Mouse (Mus musculus): ENCODE data around the gene Pex12. TPM values are rescaled to one million over a fixed set of nuclear protein-coding genes. Genes with fewer than 3 reads are reported as not detected.
"Not testable (repeated sequence)": the region's sequence is repeated elsewhere in the genome, so short reads cannot be mapped to it uniquely, and the experiment has no call there.

Gene Pex12
- polyA plus RNA-seq, 2 experiments, result 3.1 to 4.2 TPM

GRCm38 (mm10) chr11:83271151-83271950 is 31.0 kb downstream of the Pex12 start:
- Histone ChIP-seq H3K4me2 (ENCODE audit: low read depth) (peak overlapping the region; percentile 73), H3K27me3 (ENCODE audit: control insufficient read depth, insufficient read depth, low read length) (peaks cover 5% of the 10 kb centered on the region), H3K27ac (peak overlapping the region; percentile 84), H3K36me3 (replicated peaks; ENCODE audit: control insufficient read depth, insufficient read depth, low read depth) (peaks cover 11% of the 10 kb centered on the region), H3K4me1 (replicated peaks; ENCODE audit: control insufficient read depth in 2 of 2, insufficient read depth in 2 of 2, low read length in 1 of 2) (peaks cover 2 to 14% of the 10 kb centered on the region in 2 experiments; a peak in 3 of 4 replicates), H3K9ac (replicated peaks) (peak overlapping the region; percentile 72), H3K9me3 (ENCODE audit: control insufficient read depth, low read length) (no peaks in the 10 kb centered on the region), H3K4me3 (ENCODE audit: insufficient read depth in 1 of 2, low read depth in 2 of 2, low read length in 2 of 2) (peak overlapping the region; percentile 62 to 99)
- TF ChIP-seq EP300 (IDR thresholded peaks at IDR 0.05; ENCODE audit: low read depth), result peak; percentile 60
- TF ChIP-seq CTCF (IDR thresholded peaks at IDR 0.05; ENCODE audit: low read depth), result 0 out of 2 replicates have a peak, but pooled peaks have one; percentile 11
- peak; percentile 73 to 81 (median 78) for DNase-seq (ENCODE audit: low read depth in 3 of 3, low spot score in 3 of 3)
- ATAC-seq (ENCODE audit: insufficient read depth), result peak; percentile 88
- under 1% methylated on average over 26 of the region's 26 CpGs for WGBS (ENCODE audit: insufficient replicate concordance)

- H3K4me2 ChIP-seq (ENCODE audit: low read depth), result peak overlapping the region; percentile 73
- DNase-seq (ENCODE audit: low read depth in 3 of 3, low spot score in 3 of 3) (no peak), ATAC-seq (ENCODE audit: insufficient read depth) (peak; percentile 17)
- peak overlapping the region; percentile 72 for H3K9ac ChIP-seq (replicated peaks)
- 2% methylated on average over 6 of the region's 6 CpGs for WGBS (ENCODE audit: insufficient replicate concordance)
- TF ChIP-seq CTCF (IDR thresholded peaks at IDR 0.05; ENCODE audit: low read depth) (no peak), EP300 (IDR thresholded peaks at IDR 0.05; ENCODE audit: low read depth) (no peak)
- H3K27me3 ChIP-seq (ENCODE audit: control insufficient read depth, insufficient read depth, low read length), result peaks cover 2% of the 10 kb centered on the region
- H3K4me3 ChIP-seq (ENCODE audit: insufficient read depth in 1 of 2, low read depth in 2 of 2, low read length in 2 of 2), result peak overlapping the region; percentile 62 to 99
- peaks cover 2 to 14% of the 10 kb centered on the region in 2 experiments; a peak in 3 of 4 replicates for H3K4me1 ChIP-seq (replicated peaks; ENCODE audit: control insufficient read depth in 2 of 2, insufficient read depth in 2 of 2, low read length in 1 of 2)
- no peaks in the 10 kb centered on the region for H3K9me3 ChIP-seq (ENCODE audit: control insufficient read depth, low read length)
- peak overlapping the region; percentile 71 for H3K27ac ChIP-seq
- peaks cover 5% of the 10 kb centered on the region; the same call in 1 of the 2 replicates for H3K36me3 ChIP-seq (replicated peaks; ENCODE audit: control insufficient read depth, insufficient read depth, low read depth)
Observed at GRCm38 (mm10) chr11:83270842-83271150, 31.6 kb downstream of the Pex12 start.

DNA sequence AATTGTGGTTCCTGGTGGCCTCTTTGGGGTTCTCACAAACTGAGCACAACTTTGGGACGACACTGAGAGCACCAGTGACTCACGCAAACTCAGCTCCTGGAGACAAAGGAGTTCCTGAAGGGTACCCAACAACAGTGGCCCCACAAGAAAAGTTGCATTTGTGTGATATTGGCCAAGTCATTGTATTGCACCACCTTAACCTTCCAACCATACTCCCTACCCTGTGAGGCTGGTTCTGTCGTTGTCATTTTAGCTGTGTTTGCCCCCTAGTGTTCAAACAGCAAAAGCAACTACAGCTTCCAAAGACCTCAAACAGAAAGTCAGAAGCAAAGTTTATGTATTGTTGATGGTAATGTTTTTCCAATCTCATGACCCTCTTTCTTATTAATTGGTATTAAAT is 39.2 kb downstream of the Pex12 start:
- TF ChIP-seq CTCF (IDR thresholded peaks at IDR 0.05; ENCODE audit: low read depth), result peak; percentile 86
- TF ChIP-seq EP300 (IDR thresholded peaks at IDR 0.05; ENCODE audit: low read depth), result peak; percentile 26; the same call in 1 of the 2 replicates
- H3K4me3 ChIP-seq (ENCODE audit: insufficient read depth in 1 of 2, low read depth in 2 of 2, low read length in 2 of 2), result no peak overlapping the region
- H3K9ac ChIP-seq (replicated peaks), result peak overlapping the region; percentile 43; the same call in 1 of the 2 replicates
- H3K9me3 ChIP-seq (ENCODE audit: control insufficient read depth, low read length), result no peaks in the 10 kb centered on the region
- peaks cover 12 to 17% of the 10 kb centered on the region in 2 experiments for H3K4me1 ChIP-seq (replicated peaks; ENCODE audit: control insufficient read depth in 2 of 2, insufficient read depth in 2 of 2, low read length in 1 of 2)
- DNase-seq (ENCODE audit: low read depth in 3 of 3, low spot score in 3 of 3) (peak; percentile 50 to 65 (median 59)), ATAC-seq (ENCODE audit: insufficient read depth) (peak; percentile 83)
- peaks cover 5% of the 10 kb centered on the region for H3K36me3 ChIP-seq (replicated peaks; ENCODE audit: control insufficient read depth, insufficient read depth, low read depth)
- no peaks in the 10 kb centered on the region for H3K27me3 ChIP-seq (ENCODE audit: control insufficient read depth, insufficient read depth, low read length)
- H3K4me2 ChIP-seq (ENCODE audit: low read depth), result peak overlapping the region; percentile 68
- WGBS (ENCODE audit: insufficient replicate concordance), result 29% methylated on average over 3 of the region's 3 CpGs
- H3K27ac ChIP-seq, result peak overlapping the region; percentile 92

- Histone ChIP-seq H3K4me3 (ENCODE audit: insufficient read depth in 1 of 2, low read depth in 2 of 2, low read length in 2 of 2) (no peak overlapping the region), H3K9me3 (ENCODE audit: control insufficient read depth, low read length) (no peaks in the 10 kb centered on the region), H3K27ac (peak overlapping the region; percentile 92), H3K27me3 (ENCODE audit: control insufficient read depth, insufficient read depth, low read length) (no peaks in the 10 kb centered on the region), H3K4me2 (ENCODE audit: low read depth) (peak overlapping the region; percentile 68), H3K9ac (replicated peaks) (peak overlapping the region; percentile 43; the same call in 1 of the 2 replicates), H3K36me3 (replicated peaks; ENCODE audit: control insufficient read depth, insufficient read depth, low read depth) (peaks cover 5% of the 10 kb centered on the region), H3K4me1 (replicated peaks; ENCODE audit: control insufficient read depth in 2 of 2, insufficient read depth in 2 of 2, low read length in 1 of 2) (peaks cover 12 to 17% of the 10 kb centered on the region in 2 experiments)
- TF ChIP-seq EP300 (IDR thresholded peaks at IDR 0.05; ENCODE audit: low read depth), result peak; percentile 89
- no peak for TF ChIP-seq CTCF (IDR thresholded peaks at IDR 0.05; ENCODE audit: low read depth)
- ATAC-seq (ENCODE audit: insufficient read depth), result peak; percentile 91
- WGBS (ENCODE audit: insufficient replicate concordance), result 70% methylated on average over 1 of the region's 1 CpGs
- peak; percentile 69 to 77 (median 76) for DNase-seq (ENCODE audit: low read depth in 3 of 3, low spot score in 3 of 3)
Observed at GRCm38 (mm10) chr11:83262673-83263072, 39.7 kb downstream of the Pex12 start.

GRCm38 (mm10) chr11:83257211-83257610 is 45.2 kb downstream of the Pex12 start:
- not testable (repeated sequence) for H3K4me1 ChIP-seq (replicated peaks; ENCODE audit: control insufficient read depth in 2 of 2, insufficient read depth in 2 of 2, low read length in 1 of 2); DNase-seq (ENCODE audit: low read depth in 3 of 3, low spot score in 3 of 3); ATAC-seq (ENCODE audit: insufficient read depth); H3K9me3 ChIP-seq (ENCODE audit: control insufficient read depth, low read length); H3K9ac ChIP-seq (replicated peaks); H3K27ac ChIP-seq; H3K4me2 ChIP-seq (ENCODE audit: low read depth); H3K27me3 ChIP-seq (ENCODE audit: control insufficient read depth, insufficient read depth, low read length); H3K4me3 ChIP-seq (ENCODE audit: insufficient read depth in 1 of 2, low read depth in 2 of 2, low read length in 2 of 2); H3K36me3 ChIP-seq (replicated peaks; ENCODE audit: control insufficient read depth, insufficient read depth, low read depth)
- 56% methylated on average over 5 of the region's 5 CpGs for WGBS (ENCODE audit: insufficient replicate concordance)

Other genes starting within 250 kb of the Pex12 start
- 2.4 and 3.6 TPM in 2 replicates for gene Slfn2, start 237.5 kb downstream of the Pex12 start, polyA plus RNA-seq (2012; rRNA removed)
- 7.4 and 8.8 TPM in 2 replicates for gene Slfn2, start 237.5 kb downstream of the Pex12 start, polyA plus RNA-seq (2014; fragmentation: Nextera tagmentation; extraction: Ambion mirVana)
- 0.12 and 0.21 TPM in 2 replicates for gene Slfn1, start 185.7 kb downstream of the Pex12 start, polyA plus RNA-seq (2012; rRNA removed)
- gene Slfn1, start 185.7 kb downstream of the Pex12 start, polyA plus RNA-seq (2014; fragmentation: Nextera tagmentation; extraction: Ambion mirVana), result 0.08 and 0.28 TPM in 2 replicates
- 0.21 and 0.37 TPM in 2 replicates for gene Slfn4, start 127.4 kb downstream of the Pex12 start, polyA plus RNA-seq (2012; rRNA removed)
- 0.10 and 0.25 TPM in 2 replicates for gene Slfn4, start 127.4 kb downstream of the Pex12 start, polyA plus RNA-seq (2014; fragmentation: Nextera tagmentation; extraction: Ambion mirVana)
- 1.3 and 2.6 TPM in 2 replicates for gene Slfn3, start 111.3 kb downstream of the Pex12 start, polyA plus RNA-seq (2012; rRNA removed)
- 2.4 and 2.7 TPM in 2 replicates for gene Slfn3, start 111.3 kb downstream of the Pex12 start, polyA plus RNA-seq (2014; fragmentation: Nextera tagmentation; extraction: Ambion mirVana)
- gene Slfn14, start 15.9 kb downstream of the Pex12 start, polyA plus RNA-seq (2012; rRNA removed), result 11.4 and 15.4 TPM in 2 replicates
- 29.3 and 30.4 TPM in 2 replicates for gene Slfn14, start 15.9 kb downstream of the Pex12 start, polyA plus RNA-seq (2014; fragmentation: Nextera tagmentation; extraction: Ambion mirVana)
- gene Ap2b1, start 3.6 kb downstream of the Pex12 start, polyA plus RNA-seq (2012; rRNA removed), result 10.5 and 11.7 TPM in 2 replicates
- 20.9 and 22.3 TPM in 2 replicates for gene Ap2b1, start 3.6 kb downstream of the Pex12 start, polyA plus RNA-seq (2014; fragmentation: Nextera tagmentation; extraction: Ambion mirVana)
- gene Rasl10b, start 106.6 kb upstream of the Pex12 start, polyA plus RNA-seq (2012; rRNA removed), result 0.31 and 0.35 TPM in 2 replicates
- gene Rasl10b, start 106.6 kb upstream of the Pex12 start, polyA plus RNA-seq (2014; fragmentation: Nextera tagmentation; extraction: Ambion mirVana), result 0.06 and 0.13 TPM in 2 replicates
- not detected in 2 replicates for gene Gas2l2, start 126.9 kb upstream of the Pex12 start, polyA plus RNA-seq (2012; rRNA removed)
- gene Gas2l2, start 126.9 kb upstream of the Pex12 start, polyA plus RNA-seq (2014; fragmentation: Nextera tagmentation; extraction: Ambion mirVana), result not detected in 2 replicates
- 2.1 and 2.8 TPM in 2 replicates for gene 1700020L24Rik, start 135.1 kb upstream of the Pex12 start, polyA plus RNA-seq (2012; rRNA removed)
- 1.6 and 1.9 TPM in 2 replicates for gene 1700020L24Rik, start 135.1 kb upstream of the Pex12 start, polyA plus RNA-seq (2014; fragmentation: Nextera tagmentation; extraction: Ambion mirVana)
- 0.31 and 0.34 TPM in 2 replicates for gene Mmp28, start 160.5 kb upstream of the Pex12 start, polyA plus RNA-seq (2012; rRNA removed)
- gene Mmp28, start 160.5 kb upstream of the Pex12 start, polyA plus RNA-seq (2014; fragmentation: Nextera tagmentation; extraction: Ambion mirVana), result 0.10 and 0.24 TPM in 2 replicates
- 18.4 and 43.1 TPM in 2 replicates for gene Taf15, start 170.5 kb upstream of the Pex12 start, polyA plus RNA-seq (2012; rRNA removed)
- gene Taf15, start 170.5 kb upstream of the Pex12 start, polyA plus RNA-seq (2014; fragmentation: Nextera tagmentation; extraction: Ambion mirVana), result 1.9 and 2.2 TPM in 2 replicates
- not detected in 2 replicates for gene Heatr9, start 219.6 kb upstream of the Pex12 start, polyA plus RNA-seq (2012; rRNA removed)
- not detected in 2 replicates for gene Heatr9, start 219.6 kb upstream of the Pex12 start, polyA plus RNA-seq (2014; fragmentation: Nextera tagmentation; extraction: Ambion mirVana)
- gene Ccl5, start 227.9 kb upstream of the Pex12 start, polyA plus RNA-seq (2012; rRNA removed), result 0.39 and 0.42 TPM in 2 replicates
- 0.77 and 0.95 TPM in 2 replicates for gene Ccl5, start 227.9 kb upstream of the Pex12 start, polyA plus RNA-seq (2014; fragmentation: Nextera tagmentation; extraction: Ambion mirVana)